Mouse (Mus musculus) lung, embryonic 15.5 days (tissue): ENCODE measurements around the gene Efs. TPM values are rescaled to one million over a fixed set of nuclear protein-coding genes. Genes with fewer than 3 reads are reported as not detected.
"Not testable (repeated sequence)": the region's sequence is repeated elsewhere in the genome, so short reads cannot be mapped to it uniquely, and the experiment has no call there.

Experiments used
- ATAC-seq: fragments of 200-750 bp; cut with Nextera tagmentation; 2 replicates; pipeline ENCODE4 v1.8.0; 2017; ENCODE audit warnings: moderate number of reproducible peaks, borderline replicate concordance; ENCODE audit not compliant: low FRiP score, low TSS enrichment; ENCODE audit errors: extremely low read depth
- H3K27ac ChIP-seq: fragments of 300-500 bp; sonication (generic); 2 replicates; pipeline ENCODE4 v1.5.1; 2015; ENCODE audit warnings: moderate library complexity, mild to moderate bottlenecking, inconsistent platforms
- H3K27me3 ChIP-seq: fragments of 300-500 bp; sonication (generic); 2 replicates; pipeline ENCODE4 v1.6.1; 2015; ENCODE audit warnings: inconsistent platforms
- H3K36me3 ChIP-seq: fragments of 300-500 bp; sonication (generic); 2 replicates; pipeline ENCODE4 v1.6.1; 2015; ENCODE audit warnings: inconsistent platforms
- H3K4me1 ChIP-seq: fragments of 300-500 bp; sonication (generic); 2 replicates; pipeline ENCODE4 v1.6.1; 2015; ENCODE audit warnings: inconsistent platforms
- H3K4me2 ChIP-seq: fragments of 300-500 bp; sonication (generic); 2 replicates; pipeline ENCODE4 v1.6.1; 2015; ENCODE audit warnings: inconsistent platforms, mild to moderate bottlenecking, moderate library complexity
- H3K4me3 ChIP-seq: fragments of 300-500 bp; sonication (generic); 2 replicates; pipeline ENCODE4 v1.5.1; 2015; ENCODE audit warnings: mild to moderate bottlenecking, inconsistent platforms
- H3K9ac ChIP-seq: fragments of 300-500 bp; sonication (generic); 2 replicates; pipeline ENCODE4 v1.6.1; 2015; ENCODE audit warnings: inconsistent platforms
- H3K9me3 ChIP-seq: fragments of 300-500 bp; sonication (generic); 2 replicates; pipeline ENCODE4 v1.6.1; 2016; ENCODE audit warnings: inconsistent platforms
- WGBS: fragments of 180-500 bp; shearing (Covaris S2); methylation state at CpG from one replicate; pipeline ENCODE4 v1.1.7; 2015; 5-methylcytosine and 5-hydroxymethylcytosine counted together
- polyA plus RNA-seq: library from polyadenylated mRNA; unstranded; fragments of >200 nt; fragmentation: Nextera tagmentation; extraction: Ambion mirVana; gene quantifications from 2 replicates; pipeline ENCODE4 v1.2.1, GENCODE M21; 2015

Efs gene
- polyA plus RNA-seq, 1 experiment from 2014 or later, result 29.1 TPM

GRCm38 (mm10) chr14:54960769-54961168 is 34.8 kb upstream of the Efs start:
- no peak overlapping the region for H3K4me3 ChIP-seq
- no peaks in the 10 kb centered on the region for H3K27me3 ChIP-seq
- H3K9ac ChIP-seq, result no peak overlapping the region
- 50% methylated on average over 10 of the region's 10 CpGs for WGBS
- H3K4me1 ChIP-seq, result no peaks in the 10 kb centered on the region
- no peak overlapping the region for H3K4me2 ChIP-seq
- H3K27ac ChIP-seq, result no peak overlapping the region
- H3K9me3 ChIP-seq, result no peaks in the 10 kb centered on the region
- no peak for ATAC-seq
- H3K36me3 ChIP-seq, result no peaks in the 10 kb centered on the region

GRCm38 (mm10) chr14:54959853-54960613 is 34.1 kb upstream of the Efs start:
- H3K9ac ChIP-seq, H3K4me2 ChIP-seq, H3K36me3 ChIP-seq, H3K4me1 ChIP-seq, H3K4me3 ChIP-seq, H3K27ac ChIP-seq, H3K9me3 ChIP-seq, H3K27me3 ChIP-seq: not testable (repeated sequence)
- ATAC-seq, result 0 out of 2 replicates have a peak, but pooled peaks have one; percentile 50
- 86% methylated on average over 12 of the region's 12 CpGs for WGBS

GRCm38 (mm10) chr14:54959197-54959596 is 33.3 kb upstream of the Efs start:
- WGBS, result 80% methylated on average over 3 of the region's 3 CpGs
- no peak overlapping the region for H3K27ac ChIP-seq
- H3K4me2 ChIP-seq, result no peak overlapping the region
- no peaks in the 10 kb centered on the region for H3K9me3 ChIP-seq
- no peak for ATAC-seq
- H3K4me3 ChIP-seq, result no peak overlapping the region
- no peaks in the 10 kb centered on the region for H3K27me3 ChIP-seq
- H3K36me3 ChIP-seq, result no peaks in the 10 kb centered on the region
- H3K9ac ChIP-seq, result no peak overlapping the region
- no peaks in the 10 kb centered on the region for H3K4me1 ChIP-seq

DNA sequence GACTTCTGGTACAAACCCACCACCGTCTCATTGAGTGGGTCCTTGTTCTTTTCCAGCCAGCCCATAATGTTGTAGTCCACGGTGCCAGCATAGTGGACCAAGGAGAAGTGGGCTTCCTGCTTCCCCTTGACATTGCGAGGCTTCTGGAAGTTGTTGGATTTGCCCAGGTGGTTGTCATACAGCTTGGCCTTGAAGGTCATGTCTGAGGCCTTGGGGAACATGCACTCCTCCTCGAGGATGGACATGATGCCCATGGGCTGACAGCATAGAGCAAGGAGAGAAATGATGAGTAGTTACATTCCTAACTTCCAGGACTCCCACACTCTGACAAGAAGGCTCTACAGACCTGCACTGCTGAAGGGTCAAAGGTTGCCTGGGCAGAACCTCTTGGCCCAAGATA is 32.6 kb upstream of the Efs start:
- H3K4me3 ChIP-seq, result no peak overlapping the region
- H3K36me3 ChIP-seq, result no peaks in the 10 kb centered on the region
- H3K9me3 ChIP-seq, result no peaks in the 10 kb centered on the region
- WGBS, result 76% methylated on average over 4 of the region's 4 CpGs
- H3K27ac ChIP-seq, result no peak overlapping the region
- no peaks in the 10 kb centered on the region for H3K4me1 ChIP-seq
- no peak overlapping the region for H3K4me2 ChIP-seq
- no peak overlapping the region for H3K9ac ChIP-seq
- no peak for ATAC-seq
- no peaks in the 10 kb centered on the region for H3K27me3 ChIP-seq

GRCm38 (mm10) chr14:54956533-54956932 is 30.6 kb upstream of the Efs start:
- Histone ChIP-seq H3K9ac (no peak overlapping the region), H3K9me3 (no peaks in the 10 kb centered on the region), H3K4me3 (no peak overlapping the region), H3K27me3 (peaks cover 2% of the 10 kb centered on the region; the same call in 1 of the 2 replicates), H3K4me1 (no peaks in the 10 kb centered on the region), H3K36me3 (no peaks in the 10 kb centered on the region), H3K4me2 (no peak overlapping the region), H3K27ac (no peak overlapping the region)
- ATAC-seq, result 0 out of 2 replicates have a peak, but pooled peaks have one; percentile 35
- 78% methylated on average over 9 of the region's 9 CpGs for WGBS

DNA sequence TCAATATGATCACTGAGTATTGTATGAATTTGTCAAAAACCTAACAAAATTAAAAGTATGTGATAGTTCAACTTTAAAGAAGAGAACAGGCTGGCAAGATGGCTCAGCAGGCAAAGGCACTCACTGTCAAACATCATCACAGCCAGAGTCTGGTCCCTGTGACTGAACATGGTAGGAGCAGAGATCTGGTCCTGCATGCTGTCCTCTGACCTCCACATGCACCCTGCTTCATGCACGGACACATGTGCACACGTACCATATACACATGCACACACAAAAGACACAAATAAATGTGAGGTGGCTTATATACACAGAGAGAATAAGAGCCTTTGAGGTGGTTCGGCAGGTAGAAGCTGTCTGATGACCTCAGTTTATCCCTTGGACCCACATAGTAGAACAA is 29.6 kb upstream of the Efs start:
- no peak overlapping the region for H3K9ac ChIP-seq
- H3K27ac ChIP-seq, result no peak overlapping the region
- H3K9me3 ChIP-seq, result no peaks in the 10 kb centered on the region
- H3K27me3 ChIP-seq, result peaks cover 3% of the 10 kb centered on the region; the same call in 1 of the 2 replicates
- ATAC-seq, result no peak
- no peak overlapping the region for H3K4me2 ChIP-seq
- H3K4me3 ChIP-seq, result no peak overlapping the region
- H3K4me1 ChIP-seq, result no peaks in the 10 kb centered on the region
- WGBS, result 75% methylated on average over 3 of the region's 3 CpGs
- no peaks in the 10 kb centered on the region for H3K36me3 ChIP-seq

DNA sequence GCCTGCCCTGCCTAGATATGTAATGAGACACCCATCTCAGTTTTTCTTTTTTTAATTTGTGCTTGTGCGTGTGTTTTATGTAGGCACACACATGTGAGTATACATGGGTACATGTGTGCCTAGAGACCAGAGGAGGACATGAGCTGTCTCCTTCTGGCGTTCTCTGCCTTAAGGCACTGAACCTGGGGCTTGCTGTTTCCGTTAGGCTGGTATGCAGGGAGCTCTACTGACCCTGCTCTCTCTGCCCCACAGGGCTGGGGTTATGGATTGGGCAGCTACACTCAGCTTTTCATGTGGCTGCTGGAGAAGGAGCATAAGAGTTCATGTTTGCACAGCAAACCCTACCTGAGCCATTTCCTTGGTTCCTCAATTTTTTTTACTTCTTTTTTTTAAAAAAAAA is 28.5 kb upstream of the Efs start:
- Histone ChIP-seq H3K4me2 (no peak overlapping the region), H3K9me3 (no peaks in the 10 kb centered on the region), H3K9ac (no peak overlapping the region), H3K27ac (no peak overlapping the region), H3K27me3 (peaks cover 3% of the 10 kb centered on the region; the same call in 1 of the 2 replicates), H3K4me3 (no peak overlapping the region), H3K4me1 (no peaks in the 10 kb centered on the region), H3K36me3 (no peaks in the 10 kb centered on the region)
- WGBS, result 68% methylated on average over 3 of the region's 3 CpGs
- no peak for ATAC-seq

DNA sequence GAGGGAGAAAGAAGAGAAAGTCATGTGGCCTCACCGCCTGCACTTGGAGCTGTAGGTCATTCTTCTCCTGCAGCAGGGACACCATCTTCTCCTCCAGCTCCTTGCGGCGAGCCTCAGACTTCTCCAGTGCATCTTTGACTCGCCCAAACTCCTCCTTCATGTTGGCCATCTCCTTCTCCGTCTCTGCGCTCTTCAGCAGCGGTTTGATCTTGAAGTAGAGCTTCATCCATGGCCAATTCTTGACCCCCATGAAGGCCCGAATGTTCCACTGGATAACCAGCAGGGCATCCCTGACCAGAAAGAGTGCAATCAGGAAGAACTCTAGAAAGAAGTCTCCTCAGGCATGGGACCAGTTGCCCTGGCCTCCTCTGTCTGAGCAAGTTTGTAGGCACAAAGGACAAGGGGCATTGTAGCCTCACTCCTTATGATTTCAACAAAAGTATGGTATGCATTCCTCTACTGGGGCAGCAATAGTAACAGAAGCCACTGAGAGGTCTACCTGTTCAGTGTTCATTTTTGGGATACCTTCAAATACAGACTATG is 27.8 kb upstream of the Efs start:
- Histone ChIP-seq H3K4me3 (no peak overlapping the region), H3K36me3 (no peaks in the 10 kb centered on the region), H3K4me1 (no peaks in the 10 kb centered on the region), H3K9me3 (no peaks in the 10 kb centered on the region), H3K4me2 (no peak overlapping the region), H3K27me3 (peaks cover 3% of the 10 kb centered on the region; the same call in 1 of the 2 replicates), H3K27ac (no peak overlapping the region), H3K9ac (no peak overlapping the region)
- no peak for ATAC-seq
- 89% methylated on average over 8 of the region's 8 CpGs for WGBS

GRCm38 (mm10) chr14:54951587-54951986 is 25.7 kb upstream of the Efs start:
- H3K4me3 ChIP-seq, result no peak overlapping the region
- H3K27ac ChIP-seq, result no peak overlapping the region
- H3K36me3 ChIP-seq, result no peaks in the 10 kb centered on the region
- no peaks in the 10 kb centered on the region for H3K4me1 ChIP-seq
- H3K9me3 ChIP-seq, result no peaks in the 10 kb centered on the region
- ATAC-seq, result no peak
- 89% methylated on average over 6 of the region's 6 CpGs for WGBS
- H3K9ac ChIP-seq, result no peak overlapping the region
- H3K4me2 ChIP-seq, result no peak overlapping the region
- peaks cover 3% of the 10 kb centered on the region; the same call in 1 of the 2 replicates for H3K27me3 ChIP-seq

- no peak for ATAC-seq
- 54% methylated on average over 12 of the region's 12 CpGs for WGBS
- no peaks in the 10 kb centered on the region for H3K36me3 ChIP-seq
These were observed 24.6 kb upstream of the Efs start for GRCm38 (mm10) chr14:54950493-54950892.

GRCm38 (mm10) chr14:54948781-54949180 is 22.9 kb upstream of the Efs start:
- Histone ChIP-seq H3K4me2 (no peak overlapping the region), H3K4me3 (no peak overlapping the region), H3K9ac (no peak overlapping the region), H3K4me1 (no peaks in the 10 kb centered on the region), H3K36me3 (no peaks in the 10 kb centered on the region), H3K9me3 (no peaks in the 10 kb centered on the region), H3K27me3 (peaks cover 3% of the 10 kb centered on the region; the same call in 1 of the 2 replicates), H3K27ac (no peak overlapping the region)
- 79% methylated on average over 9 of the region's 9 CpGs for WGBS
- ATAC-seq, result no peak

More at GRCm38 (mm10) chr14:54950493-54950892, 24.6 kb upstream of the Efs start:
- peaks cover 3% of the 10 kb centered on the region; the same call in 1 of the 2 replicates for H3K27me3 ChIP-seq
- no peak overlapping the region for H3K9ac ChIP-seq
- H3K9me3 ChIP-seq, result no peaks in the 10 kb centered on the region
- H3K27ac ChIP-seq, result no peak overlapping the region
- no peak overlapping the region for H3K4me2 ChIP-seq
- H3K4me3 ChIP-seq, result no peak overlapping the region
- H3K4me1 ChIP-seq, result no peaks in the 10 kb centered on the region

DNA sequence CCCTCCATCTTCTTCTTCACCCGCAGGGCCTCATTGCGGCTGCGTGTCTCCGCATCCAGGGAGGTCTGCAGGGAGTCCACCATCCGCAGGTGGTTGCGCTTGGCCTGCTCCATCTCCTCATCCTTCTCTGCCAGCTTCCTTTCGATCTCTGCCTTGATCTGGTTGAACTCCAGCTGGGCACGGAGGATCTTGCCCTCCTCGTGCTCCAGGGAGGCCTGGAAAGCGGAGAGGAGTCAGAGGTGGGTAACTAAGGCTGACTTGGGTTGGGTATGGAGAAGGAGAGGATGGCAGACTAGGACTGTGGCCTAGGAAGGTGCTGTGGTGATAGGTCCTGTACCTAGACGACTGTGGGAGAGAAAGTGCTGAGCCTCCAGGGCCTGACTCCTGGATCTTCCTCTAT is 21.1 kb upstream of the Efs start:
- H3K27me3 ChIP-seq, H3K4me2 ChIP-seq, ATAC-seq, H3K9ac ChIP-seq, H3K4me3 ChIP-seq, H3K4me1 ChIP-seq, H3K9me3 ChIP-seq, H3K27ac ChIP-seq, H3K36me3 ChIP-seq: not testable (repeated sequence)
- WGBS, result 82% methylated on average over 11 of the region's 11 CpGs
